Mouse (Mus musculus): ENCODE results near the gene Megf11. TPM values are rescaled to one million over a fixed set of nuclear protein-coding genes. Genes with fewer than 3 reads are reported as not detected.

Gene Megf11
- total RNA-seq, 2 experiments from 2014 or later = 0.96 to 2.0 TPM

DNA sequence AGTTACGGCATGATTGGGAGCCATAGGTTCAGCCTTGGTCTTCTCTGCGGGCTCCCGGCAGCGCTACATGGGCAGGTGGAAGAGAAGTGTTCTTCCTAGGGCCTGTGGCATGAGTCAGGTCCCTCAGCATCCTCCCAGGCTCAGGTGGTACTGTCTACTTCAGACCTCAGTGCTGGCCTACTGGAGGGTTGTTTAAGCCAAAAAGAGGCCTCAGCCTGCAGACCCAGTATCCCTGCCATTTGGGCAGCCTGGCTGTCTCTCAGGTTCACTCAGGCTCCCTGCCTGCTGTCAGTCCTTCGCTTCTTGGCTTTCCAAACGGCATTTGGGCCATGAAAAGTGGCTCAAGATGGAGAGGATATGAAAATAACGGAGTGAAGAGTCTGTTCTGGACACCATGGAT, 202.6 kb downstream of the Megf11 start:
- no peak for DNase-seq (ENCODE audit: low spot score)
- intact Hi-C loops (cut with DNase I) = no loop called here

GRCm38 (mm10) chr9:64590634-64591041, 205.2 kb downstream of the Megf11 start:
- intact Hi-C loops (cut with DNase I) = no loop called here
- DNase-seq (ENCODE audit: low spot score) = peak; percentile 17

DNA sequence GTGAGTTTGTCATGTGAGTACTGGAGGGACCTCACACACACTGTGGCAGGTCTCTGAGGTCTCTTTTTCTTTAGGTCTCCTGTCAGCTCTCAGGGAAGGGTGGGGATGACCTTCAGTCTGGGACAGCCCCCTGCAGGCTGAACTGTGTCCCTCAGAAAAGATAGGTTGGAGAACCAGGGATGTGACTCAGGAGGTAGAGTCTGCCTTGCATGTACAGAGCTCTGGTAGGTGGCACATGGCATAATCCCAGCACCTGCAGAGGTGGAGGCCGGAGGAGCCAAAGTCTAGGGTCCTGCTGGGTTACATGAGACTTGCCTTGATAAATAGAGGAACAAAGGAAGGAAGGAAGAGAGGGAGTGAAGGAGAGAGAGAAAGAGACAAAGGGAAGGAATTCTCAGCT, 206.0 kb downstream of the Megf11 start:
- intact Hi-C loops (cut with DNase I) = no loop called here
- DNase-seq (ENCODE audit: low spot score) = no peak

- no peak for DNase-seq (ENCODE audit: low spot score)
- intact Hi-C loops (cut with DNase I) = no loop called here
Measured at GRCm38 (mm10) chr9:64594442-64594841, 209.0 kb downstream of the Megf11 start.

GRCm38 (mm10) chr9:64598427-64598826, 213.0 kb downstream of the Megf11 start:
- intact Hi-C loops (cut with DNase I) = no loop called here
- no peak for DNase-seq (ENCODE audit: low spot score)

DNA sequence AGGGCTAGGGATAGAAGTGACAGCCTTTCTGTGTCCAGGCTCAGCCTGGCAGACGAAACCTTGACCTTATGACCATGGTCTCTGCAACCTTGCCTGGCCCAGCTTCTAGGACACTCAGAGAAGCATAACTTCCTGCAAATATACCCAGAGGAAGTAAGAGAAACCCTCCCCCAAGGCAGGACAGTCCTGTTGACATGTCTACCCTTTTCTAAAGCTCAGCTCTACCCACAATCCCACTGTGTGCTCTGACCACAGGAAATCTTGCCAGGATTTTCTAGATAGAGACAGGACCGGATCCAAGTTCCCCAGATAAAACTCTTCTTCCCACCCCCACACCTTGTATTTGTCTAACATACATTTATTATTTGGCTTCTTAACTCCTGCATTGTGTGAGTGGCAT, 215.3 kb downstream of the Megf11 start:
- intact Hi-C loops (cut with DNase I) = no loop called here
- no peak for DNase-seq (ENCODE audit: low spot score)

DNA sequence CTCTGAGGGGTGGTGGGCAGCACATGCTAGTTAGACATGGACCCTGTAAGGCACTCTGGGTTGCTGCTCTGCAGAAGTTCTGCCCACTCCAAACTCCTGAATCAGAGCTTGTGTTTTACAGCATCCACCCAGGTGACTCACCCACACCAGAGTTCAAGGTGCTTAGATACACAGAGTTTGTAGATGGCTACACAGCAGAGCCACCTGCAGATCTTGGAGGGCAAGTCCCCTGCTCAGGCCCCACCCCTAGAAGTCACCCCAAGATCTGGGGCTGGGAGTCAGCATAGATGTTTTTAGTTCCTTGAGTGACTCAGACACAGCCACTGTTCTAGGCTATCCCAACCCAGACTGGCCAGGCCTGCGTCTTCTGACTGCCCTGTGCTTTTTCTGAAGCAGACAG, 217.5 kb downstream of the Megf11 start:
- DNase-seq (ENCODE audit: low spot score) = no peak
- intact Hi-C loops (cut with DNase I) = no loop called here

- no peak for DNase-seq (ENCODE audit: low spot score)
- intact Hi-C loops (cut with DNase I) = no loop called here
Measured at GRCm38 (mm10) chr9:64604217-64604711, 218.8 kb downstream of the Megf11 start.

- intact Hi-C loops (cut with DNase I) = no loop called here
- no peak for DNase-seq (ENCODE audit: low spot score)
Measured at GRCm38 (mm10) chr9:64605077-64605714, 219.8 kb downstream of the Megf11 start.

DNA sequence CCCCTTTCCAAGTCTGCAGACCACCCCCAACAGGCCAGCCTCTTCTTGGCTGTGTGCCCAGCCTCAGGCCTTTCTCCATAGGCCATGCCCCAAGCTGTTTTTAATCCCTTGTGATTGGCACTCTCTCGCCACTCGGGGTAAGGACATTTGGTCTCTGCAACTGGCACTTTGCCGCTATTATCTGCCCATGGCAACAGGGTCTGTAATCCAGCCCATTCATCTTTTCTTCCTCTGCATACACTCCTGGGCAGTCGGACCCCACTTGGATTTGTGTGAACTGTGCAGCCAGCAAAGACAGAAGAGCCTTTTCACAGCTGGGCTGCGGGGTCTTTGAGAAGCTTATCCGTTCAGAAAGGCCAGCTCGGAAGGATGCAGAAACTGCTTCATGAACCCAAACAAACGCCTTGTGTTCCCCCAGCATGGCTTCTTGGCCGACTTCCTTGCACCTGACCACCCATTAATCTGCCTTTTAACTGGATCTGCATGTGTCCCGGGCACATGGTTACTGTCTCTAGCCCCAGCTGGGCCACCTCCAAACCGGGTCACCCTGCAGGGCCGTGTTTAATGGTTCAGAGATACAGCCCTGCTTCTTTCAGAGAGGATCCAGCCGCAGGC, 220.4 kb downstream of the Megf11 start:
- intact Hi-C loops (cut with DNase I) = no loop called here
- no peak for DNase-seq (ENCODE audit: low spot score)

DNA sequence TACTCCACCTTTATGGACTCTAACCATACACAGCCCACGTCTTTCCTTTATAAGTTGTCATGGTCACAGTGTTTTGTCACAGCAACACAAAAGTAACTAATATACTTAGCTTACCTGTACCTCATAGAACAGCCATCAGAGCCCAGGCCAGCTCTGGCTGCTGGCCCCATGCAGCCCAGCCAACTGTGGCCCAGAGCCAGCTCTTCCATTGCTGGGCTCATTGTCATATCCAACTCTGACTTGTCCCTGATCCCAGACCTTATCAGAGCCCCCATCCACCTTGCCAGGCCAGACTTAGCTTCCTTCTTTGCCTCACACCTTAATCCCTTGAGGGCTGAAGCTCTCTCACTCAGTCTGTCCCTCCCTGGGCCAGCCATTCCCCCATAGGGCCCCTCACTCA, 221.6 kb downstream of the Megf11 start:
- DNase-seq (ENCODE audit: low spot score) = no peak
- intact Hi-C loops (cut with DNase I) = no loop called here

- intact Hi-C loops (cut with DNase I) = no loop called here
- DNase-seq (ENCODE audit: low spot score) = no peak
Measured at GRCm38 (mm10) chr9:64609546-64609945, 224.1 kb downstream of the Megf11 start.

- DNase-seq (ENCODE audit: low spot score) = no peak
- intact Hi-C loops (cut with DNase I) = no loop called here
Measured at GRCm38 (mm10) chr9:64612121-64612983, 226.9 kb downstream of the Megf11 start.

DNA sequence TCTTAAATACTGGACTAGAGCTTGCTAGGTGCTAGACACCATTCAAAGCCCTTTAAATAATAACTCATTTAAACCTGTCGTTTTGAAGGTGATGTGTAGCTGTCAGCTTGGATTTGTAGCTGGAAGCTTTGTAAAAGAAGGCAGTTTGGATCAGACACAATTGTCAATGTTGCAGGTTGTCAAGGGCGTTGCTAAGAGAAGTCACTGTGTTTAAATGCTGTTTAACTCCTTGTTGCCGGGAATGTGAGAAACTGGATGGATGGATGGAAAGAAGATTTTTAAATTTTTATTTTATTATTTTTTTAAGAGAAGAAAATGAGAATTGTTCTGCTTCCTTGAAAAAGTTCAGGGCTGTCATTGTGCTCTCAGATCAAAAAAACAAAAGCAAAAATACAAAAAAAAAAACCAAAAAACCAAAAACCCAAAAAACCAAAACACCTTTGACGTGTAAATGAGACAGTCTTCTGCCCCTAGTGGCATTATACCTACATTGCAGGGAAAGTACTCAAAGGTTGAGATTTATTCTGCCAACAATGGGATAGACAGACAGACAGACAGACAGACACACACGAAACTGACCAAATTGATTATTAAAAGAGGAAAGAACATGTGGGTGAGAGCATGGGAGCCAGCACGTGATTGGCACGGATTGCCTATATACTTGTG, 227.7 kb downstream of the Megf11 start:
- intact Hi-C loops (cut with DNase I) = no loop called here
- no peak for DNase-seq (ENCODE audit: low spot score)

DNA sequence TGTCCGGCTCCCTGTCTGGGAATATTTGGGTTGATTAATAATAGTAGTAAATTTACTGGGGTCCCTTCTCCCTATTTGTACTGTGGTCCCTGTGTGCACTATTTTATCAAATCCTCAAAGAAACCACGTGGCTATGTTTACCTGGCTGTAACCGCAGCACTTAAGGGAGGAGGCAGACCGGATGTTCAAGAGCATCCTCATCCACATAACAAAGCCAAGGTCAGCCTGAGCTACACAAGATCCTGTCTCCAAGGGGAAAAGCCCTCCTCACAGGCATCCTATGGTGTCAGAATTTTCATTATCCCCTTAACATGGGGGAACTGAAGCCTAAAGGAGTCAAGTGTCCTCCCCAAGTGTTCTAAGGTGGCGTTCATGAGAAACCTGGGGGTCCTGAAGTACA, 232.0 kb downstream of the Megf11 start:
- no peak for DNase-seq (ENCODE audit: low spot score)
- intact Hi-C loops (cut with DNase I) = no loop called here

- no peak for DNase-seq (ENCODE audit: low spot score)
- intact Hi-C loops (cut with DNase I) = no loop called here
Measured at GRCm38 (mm10) chr9:64618433-64618832, 233.0 kb downstream of the Megf11 start.

DNA sequence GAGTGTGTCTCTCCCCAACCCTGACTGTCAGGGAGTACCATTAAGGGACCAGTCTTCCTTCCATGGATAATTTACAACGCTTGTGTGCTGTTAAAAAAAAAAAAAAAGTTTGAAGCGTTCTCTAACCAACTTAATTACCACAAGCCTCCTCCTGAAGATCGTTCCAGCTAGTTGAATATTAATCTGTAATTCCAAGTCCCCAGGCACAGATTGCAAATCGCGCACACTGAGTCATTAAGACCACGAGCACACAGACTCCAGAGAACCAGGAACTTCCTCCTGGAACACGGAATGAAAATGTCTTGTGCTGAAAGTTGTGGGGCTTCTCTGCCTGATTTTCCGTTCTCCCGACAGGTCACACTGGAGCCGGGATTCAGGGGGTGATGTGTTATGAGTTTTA, 234.0 kb downstream of the Megf11 start:
- no peak for DNase-seq (ENCODE audit: low spot score)
- intact Hi-C loops (cut with DNase I) = no loop called here

DNA sequence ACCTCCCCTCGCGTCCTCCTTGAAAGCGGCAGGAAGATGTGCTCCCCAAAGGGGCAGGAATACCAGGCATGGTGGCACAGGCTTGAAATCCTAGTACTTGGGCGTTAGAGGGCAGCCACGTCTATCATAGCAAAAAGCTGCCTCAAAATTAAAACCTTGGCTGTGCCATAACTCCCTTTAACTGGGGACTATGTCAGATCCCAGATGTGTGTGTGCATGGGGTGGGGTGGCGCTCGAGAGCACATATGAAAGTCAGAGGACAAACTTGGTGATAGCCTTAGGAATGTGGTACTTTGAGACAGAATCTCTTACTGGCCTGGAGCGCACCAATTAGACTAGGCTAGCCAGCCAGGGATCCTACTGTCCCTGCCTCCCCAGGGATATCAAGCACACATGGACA, 235.2 kb downstream of the Megf11 start:
- intact Hi-C loops (cut with DNase I) = no loop called here
- no peak for DNase-seq (ENCODE audit: low spot score)

- DNase-seq (ENCODE audit: low spot score) = no peak
- intact Hi-C loops (cut with DNase I) = no loop called here
Measured at GRCm38 (mm10) chr9:64621499-64622296, 236.3 kb downstream of the Megf11 start.

GRCm38 (mm10) chr9:64623361-64623760, 237.9 kb downstream of the Megf11 start:
- DNase-seq (ENCODE audit: low spot score) = no peak
- intact Hi-C loops (cut with DNase I) = no loop called here

Data from heart, postnatal 25 days (tissue).